Mouse (Mus musculus): Measurements from ENCODE around the gene Ccdc62. TPM values are rescaled to one million over a fixed set of nuclear protein-coding genes. Genes with fewer than 3 reads are reported as not detected.

Gene Ccdc62
- polyA plus RNA-seq, 1 experiment from 2014 or later, result 3.7 TPM

GRCm38 (mm10) chr5:123980521-123981249 is 50.2 kb downstream of the Ccdc62 start:
- peaks cover 26% of the 10 kb centered on the region for H3K27me3 ChIP-seq (replicated peaks)
- no peak overlapping the region for H3K4me2 ChIP-seq
- no peaks in the 10 kb centered on the region for H3K9me3 ChIP-seq
- no peaks in the 10 kb centered on the region for H3K36me3 ChIP-seq
- 73% methylated on average over 9 of the region's 9 CpGs for WGBS
- H3K4me3 ChIP-seq, result no peak overlapping the region
- H3K27ac ChIP-seq (replicated peaks), result peak overlapping the region; percentile 58
- no peak for ATAC-seq (ENCODE audit: extremely low read depth, insufficient number of reproducible peaks, low FRiP score, low TSS enrichment)
- peaks cover 78% of the 10 kb centered on the region for H3K4me1 ChIP-seq
- H3K9ac ChIP-seq, result peak overlapping the region; percentile 37; the same call in 1 of the 2 replicates

- peak overlapping the region; percentile 58 for H3K27ac ChIP-seq (replicated peaks)
- WGBS, result 58% methylated on average over 6 of the region's 6 CpGs
- H3K9ac ChIP-seq, result peak overlapping the region; percentile 37; the same call in 1 of the 2 replicates
- H3K4me1 ChIP-seq, result peaks cover 78% of the 10 kb centered on the region
- ATAC-seq (ENCODE audit: extremely low read depth, insufficient number of reproducible peaks, low FRiP score, low TSS enrichment), result no peak
- H3K4me2 ChIP-seq, result no peak overlapping the region
- H3K36me3 ChIP-seq, result no peaks in the 10 kb centered on the region
- no peak overlapping the region for H3K4me3 ChIP-seq
- no peaks in the 10 kb centered on the region for H3K9me3 ChIP-seq
- peaks cover 21% of the 10 kb centered on the region for H3K27me3 ChIP-seq (replicated peaks)
Measured at GRCm38 (mm10) chr5:123981250-123981554, 50.7 kb downstream of the Ccdc62 start.

GRCm38 (mm10) chr5:123982838-123983237 is 52.4 kb downstream of the Ccdc62 start:
- H3K9me3 ChIP-seq, result no peaks in the 10 kb centered on the region
- H3K4me2 ChIP-seq, result no peak overlapping the region

GRCm38 (mm10) chr5:123985434-123985833 is 55.0 kb downstream of the Ccdc62 start:
- peaks cover 4% of the 10 kb centered on the region; the same call in 1 of the 2 replicates for H3K27me3 ChIP-seq (replicated peaks)
- no peak for ATAC-seq (ENCODE audit: extremely low read depth, insufficient number of reproducible peaks, low FRiP score, low TSS enrichment)
- peak overlapping the region; percentile 13; the same call in 1 of the 2 replicates for H3K27ac ChIP-seq (replicated peaks)
- no peak overlapping the region for H3K4me3 ChIP-seq
- H3K4me1 ChIP-seq, result peaks cover 63% of the 10 kb centered on the region
- H3K36me3 ChIP-seq, result no peaks in the 10 kb centered on the region
- H3K9me3 ChIP-seq, result no peaks in the 10 kb centered on the region
- WGBS, result 62% methylated on average over 9 of the region's 9 CpGs
- no peak overlapping the region for H3K9ac ChIP-seq
- H3K4me2 ChIP-seq, result no peak overlapping the region

More at GRCm38 (mm10) chr5:123982838-123983237, 52.4 kb downstream of the Ccdc62 start:
- Histone ChIP-seq H3K9ac (no peak overlapping the region), H3K36me3 (no peaks in the 10 kb centered on the region), H3K27ac (replicated peaks) (no peak overlapping the region), H3K4me3 (no peak overlapping the region), H3K4me1 (peaks cover 83% of the 10 kb centered on the region), H3K27me3 (replicated peaks) (peaks cover 5% of the 10 kb centered on the region; the same call in 1 of the 2 replicates)
- ATAC-seq (ENCODE audit: extremely low read depth, insufficient number of reproducible peaks, low FRiP score, low TSS enrichment), result no peak
- WGBS, result 73% methylated on average over 11 of the region's 11 CpGs

- WGBS, result 67% methylated on average over 2 of the region's 2 CpGs
Measured at GRCm38 (mm10) chr5:123986925-123987324, 56.4 kb downstream of the Ccdc62 start.

GRCm38 (mm10) chr5:123987511-123987910 is 57.0 kb downstream of the Ccdc62 start:
- H3K4me3 ChIP-seq, result no peak overlapping the region
- H3K27ac ChIP-seq (replicated peaks), result no peak overlapping the region
- peaks cover 55% of the 10 kb centered on the region for H3K4me1 ChIP-seq
- H3K27me3 ChIP-seq (replicated peaks), result peaks cover 4% of the 10 kb centered on the region; the same call in 1 of the 2 replicates
- no peak for ATAC-seq (ENCODE audit: extremely low read depth, insufficient number of reproducible peaks, low FRiP score, low TSS enrichment)
- no peaks in the 10 kb centered on the region for H3K9me3 ChIP-seq
- H3K9ac ChIP-seq, result peak overlapping the region; percentile 7; the same call in 1 of the 2 replicates
- WGBS, result 62% methylated on average over 4 of the region's 4 CpGs
- H3K4me2 ChIP-seq, result no peak overlapping the region
- no peaks in the 10 kb centered on the region for H3K36me3 ChIP-seq

More at GRCm38 (mm10) chr5:123986925-123987324, 56.4 kb downstream of the Ccdc62 start:
- H3K27me3 ChIP-seq (replicated peaks), result peaks cover 4% of the 10 kb centered on the region; the same call in 1 of the 2 replicates
- H3K4me3 ChIP-seq, result no peak overlapping the region
- no peaks in the 10 kb centered on the region for H3K36me3 ChIP-seq
- no peak overlapping the region for H3K4me2 ChIP-seq
- no peak overlapping the region for H3K9ac ChIP-seq
- peaks cover 55% of the 10 kb centered on the region for H3K4me1 ChIP-seq
- ATAC-seq (ENCODE audit: extremely low read depth, insufficient number of reproducible peaks, low FRiP score, low TSS enrichment), result no peak
- no peaks in the 10 kb centered on the region for H3K9me3 ChIP-seq
- H3K27ac ChIP-seq (replicated peaks), result no peak overlapping the region

- Histone ChIP-seq H3K27ac (replicated peaks) (no peak overlapping the region), H3K27me3 (replicated peaks) (no peaks in the 10 kb centered on the region), H3K9ac (no peak overlapping the region), H3K4me3 (no peak overlapping the region), H3K4me1 (peaks cover 55% of the 10 kb centered on the region), H3K9me3 (no peaks in the 10 kb centered on the region), H3K4me2 (no peak overlapping the region), H3K36me3 (no peaks in the 10 kb centered on the region)
- ATAC-seq (ENCODE audit: extremely low read depth, insufficient number of reproducible peaks, low FRiP score, low TSS enrichment), result no peak
- WGBS, result 73% methylated on average over 20 of the region's 20 CpGs
Measured at GRCm38 (mm10) chr5:123989941-123990885, 59.7 kb downstream of the Ccdc62 start.

- Histone ChIP-seq H3K36me3 (no peaks in the 10 kb centered on the region), H3K4me1 (peaks cover 45% of the 10 kb centered on the region), H3K27me3 (replicated peaks) (no peaks in the 10 kb centered on the region), H3K4me2 (no peak overlapping the region), H3K9me3 (no peaks in the 10 kb centered on the region), H3K4me3 (no peak overlapping the region), H3K27ac (replicated peaks) (no peak overlapping the region), H3K9ac (no peak overlapping the region)
- 79% methylated on average over 6 of the region's 6 CpGs for WGBS
- ATAC-seq (ENCODE audit: extremely low read depth, insufficient number of reproducible peaks, low FRiP score, low TSS enrichment), result no peak
Measured at GRCm38 (mm10) chr5:123991321-123991720, 60.8 kb downstream of the Ccdc62 start.

- Histone ChIP-seq H3K4me1 (peaks cover 41% of the 10 kb centered on the region), H3K9ac (peak overlapping the region; percentile 6; the same call in 1 of the 2 replicates), H3K9me3 (no peaks in the 10 kb centered on the region), H3K27me3 (replicated peaks) (no peaks in the 10 kb centered on the region), H3K4me3 (no peak overlapping the region), H3K36me3 (no peaks in the 10 kb centered on the region), H3K27ac (replicated peaks) (peak overlapping the region; percentile 76), H3K4me2 (no peak overlapping the region)
- WGBS, result 62% methylated on average over 10 of the region's 10 CpGs
- no peak for ATAC-seq (ENCODE audit: extremely low read depth, insufficient number of reproducible peaks, low FRiP score, low TSS enrichment)
Measured at GRCm38 (mm10) chr5:123992193-123992637, 61.7 kb downstream of the Ccdc62 start.

GRCm38 (mm10) chr5:123992794-123993193 is 62.3 kb downstream of the Ccdc62 start:
- Histone ChIP-seq H3K9me3 (no peaks in the 10 kb centered on the region), H3K4me2 (no peak overlapping the region), H3K4me1 (peaks cover 36% of the 10 kb centered on the region), H3K4me3 (no peak overlapping the region), H3K27ac (replicated peaks) (peak overlapping the region; percentile 76), H3K36me3 (no peaks in the 10 kb centered on the region), H3K27me3 (replicated peaks) (no peaks in the 10 kb centered on the region), H3K9ac (no peak overlapping the region)
- WGBS, result 39% methylated on average over 5 of the region's 5 CpGs
- no peak for ATAC-seq (ENCODE audit: extremely low read depth, insufficient number of reproducible peaks, low FRiP score, low TSS enrichment)

Data from heart, embryonic 13.5 days (tissue).